Mouse (Mus musculus) heart, postnatal 0 days (tissue): Measurements from ENCODE around the gene Vmn1r158. TPM values are rescaled to one million over a fixed set of nuclear protein-coding genes. Genes with fewer than 3 reads are reported as not detected.
"Not testable (repeated sequence)": the region's sequence is repeated elsewhere in the genome, so short reads cannot be mapped to it uniquely, and the experiment has no call there.

Source experiments
- ATAC-seq: fragments of 200-750 bp; cut with Nextera tagmentation; 2 replicates; pipeline ENCODE4 v1.8.0; 2017; ENCODE audit warnings: low read depth, moderate number of reproducible peaks, moderate library complexity; ENCODE audit not compliant: insufficient read depth
- DNase-seq: peaks from one replicate; pipeline ENCODE4 v3.0.0-alpha.2; 2016; ENCODE audit warnings: low spot score
- H3K27ac ChIP-seq: fragments of 300-500 bp; sonication (generic); 2 replicates; pipeline ENCODE4 v1.5.1; 2014; ENCODE audit warnings: low read depth, mild to moderate bottlenecking
- H3K27me3 ChIP-seq: fragments of 300-500 bp; sonication (generic); 2 replicates; pipeline ENCODE4 v1.6.1; 2014; ENCODE audit warnings: low read length, mixed read lengths; ENCODE audit not compliant: control insufficient read depth, insufficient read depth
- H3K36me3 ChIP-seq: fragments of 300-500 bp; sonication (generic); replicated peaks from 2 replicates; pipeline ENCODE4 v1.6.1; 2014; ENCODE audit warnings: low read length, mixed read lengths; ENCODE audit not compliant: control insufficient read depth, insufficient read depth
- H3K4me1 ChIP-seq: fragments of 300-500 bp; sonication (generic); 2 replicates; pipeline ENCODE4 v1.6.1; 2014; ENCODE audit warnings: antibody characterized with exemption; ENCODE audit not compliant: control insufficient read depth, insufficient read depth
- H3K4me2 ChIP-seq: fragments of 300-500 bp; sonication (generic); 2 replicates; pipeline ENCODE4 v1.6.1; 2014; ENCODE audit warnings: low read depth, mild to moderate bottlenecking, low read length, moderate library complexity
- H3K4me3 ChIP-seq: fragments of 300-500 bp; sonication (generic); 2 replicates; pipeline ENCODE4 v1.5.1; 2014; ENCODE audit warnings: low read depth, low read length
- H3K9ac ChIP-seq: fragments of 300-500 bp; sonication (generic); replicated peaks from 2 replicates; pipeline ENCODE4 v1.6.1; 2014; ENCODE audit warnings: low read depth, low read length, mixed read lengths
- H3K9me3 ChIP-seq: fragments of 300-500 bp; sonication (generic); replicated peaks from 2 replicates; pipeline ENCODE4 v1.6.1; 2016; ENCODE audit warnings: low read length; ENCODE audit not compliant: control insufficient read depth
- WGBS: fragments of 180-500 bp; shearing (Covaris S2); extraction: QIAGEN DNeasy Blood & Tissue Kit; methylation state at CpG from one replicate; pipeline ENCODE4 v1.1.7; 2014; 5-methylcytosine and 5-hydroxymethylcytosine counted together
- polyA plus RNA-seq: library from polyadenylated mRNA; unstranded; fragments of >200 nt; fragmentation: Nextera tagmentation; extraction: Ambion mirVana; gene quantifications from 2 replicates; pipeline ENCODE4 v1.2.1, GENCODE M21; 2015
- total RNA-seq: library from RNA; depleted of rRNA; stranded (reverse); fragments of >200 nt; gene quantifications from 2 replicates; pipeline ENCODE4 v1.2.3, GENCODE M21; 2014; ENCODE audit warnings: low replicate concordance; rRNA removed

Vmn1r158 gene
- not detected in 2 replicates for total RNA-seq
- polyA plus RNA-seq: not detected in 2 replicates

GRCm38 (mm10) chr7:22790682-22791081 lies at the start of gene Vmn1r158:
TSS of gene Vmn1r158 (minus strand) at chr7:22790782.
- not testable (repeated sequence) for H3K27me3 ChIP-seq, H3K4me2 ChIP-seq, H3K9me3 ChIP-seq, H3K4me1 ChIP-seq, H3K27ac ChIP-seq, DNase-seq, ATAC-seq, H3K36me3 ChIP-seq, H3K9ac ChIP-seq, H3K4me3 ChIP-seq
- WGBS: 36% methylated on average over 2 of the region's 2 CpGs

GRCm38 (mm10) chr7:22775981-22776380 lies 14.6 kb downstream of the Vmn1r158 start:
- not testable (repeated sequence) for H3K27ac ChIP-seq, H3K9me3 ChIP-seq, H3K4me3 ChIP-seq, ATAC-seq, H3K27me3 ChIP-seq, H3K4me1 ChIP-seq, DNase-seq, H3K4me2 ChIP-seq, H3K9ac ChIP-seq, H3K36me3 ChIP-seq
- 79% methylated on average over 5 of the region's 11 CpGs for WGBS

GRCm38 (mm10) chr7:22761397-22761796 lies 29.2 kb downstream of the Vmn1r158 start, which contains the start of gene Vmn1r157:
TSS of gene Vmn1r157 (plus strand) at chr7:22761697.
- not testable (repeated sequence) for H3K27ac ChIP-seq, H3K9me3 ChIP-seq
- WGBS: 22% methylated on average over 2 of the region's 3 CpGs

More at GRCm38 (mm10) chr7:22761397-22761796, 29.2 kb downstream of the Vmn1r158 start, which contains the start of gene Vmn1r157:
- H3K4me3 ChIP-seq, H3K27me3 ChIP-seq, DNase-seq, ATAC-seq, H3K9ac ChIP-seq, H3K4me2 ChIP-seq, H3K4me1 ChIP-seq, H3K36me3 ChIP-seq: not testable (repeated sequence)

Other genes starting within 250 kb of the Vmn1r158 start
- not detected in 2 replicates for gene Gm4201, start 225.4 kb downstream of the Vmn1r158 start, total RNA-seq
- gene Gm4201, start 225.4 kb downstream of the Vmn1r158 start, polyA plus RNA-seq: not detected in 2 replicates
- not detected in 2 replicates for gene Gm4565, start 202.7 kb downstream of the Vmn1r158 start, total RNA-seq
- gene Gm4565, start 202.7 kb downstream of the Vmn1r158 start, polyA plus RNA-seq: not detected in 2 replicates
- gene Vmn1r155, start 132.8 kb downstream of the Vmn1r158 start, total RNA-seq: not detected in 2 replicates
- not detected in 2 replicates for gene Vmn1r155, start 132.8 kb downstream of the Vmn1r158 start, polyA plus RNA-seq
- gene Gm8693, start 98.5 kb downstream of the Vmn1r158 start, total RNA-seq: not detected in 2 replicates
- not detected in 2 replicates for gene Gm8693, start 98.5 kb downstream of the Vmn1r158 start, polyA plus RNA-seq
- gene Gm4567, start 71.1 kb downstream of the Vmn1r158 start, total RNA-seq: not detected in 2 replicates
- gene Gm4567, start 71.1 kb downstream of the Vmn1r158 start, polyA plus RNA-seq: not detected in 2 replicates
- gene Vmn1r157, start 29.1 kb downstream of the Vmn1r158 start, total RNA-seq: not detected in 2 replicates
- gene Vmn1r157, start 29.1 kb downstream of the Vmn1r158 start, polyA plus RNA-seq: not detected in 2 replicates
- gene Vmn1r159, start 52.8 kb upstream of the Vmn1r158 start, total RNA-seq: not detected in 2 replicates
- gene Vmn1r159, start 52.8 kb upstream of the Vmn1r158 start, polyA plus RNA-seq: not detected in 2 replicates
- not detected in 2 replicates for gene Vmn1r160, start 80.4 kb upstream of the Vmn1r158 start, total RNA-seq
- not detected in 2 replicates for gene Vmn1r160, start 80.4 kb upstream of the Vmn1r158 start, polyA plus RNA-seq
- not detected in 2 replicates for gene Gm4214, start 193.9 kb upstream of the Vmn1r158 start, total RNA-seq
- gene Gm4214, start 193.9 kb upstream of the Vmn1r158 start, polyA plus RNA-seq: not detected in 2 replicates
- not detected in 2 replicates for gene Gm4216, start 229.1 kb upstream of the Vmn1r158 start, total RNA-seq
- gene Gm4216, start 229.1 kb upstream of the Vmn1r158 start, polyA plus RNA-seq: not detected in 2 replicates